Mouse (Mus musculus): Measurements from ENCODE around the gene Cldn14. TPM values are rescaled to one million over a fixed set of nuclear protein-coding genes. Genes with fewer than 3 reads are reported as not detected.

The Cldn14 gene
- total RNA-seq, 2 experiments from 2014 or later: not detected

DNA sequence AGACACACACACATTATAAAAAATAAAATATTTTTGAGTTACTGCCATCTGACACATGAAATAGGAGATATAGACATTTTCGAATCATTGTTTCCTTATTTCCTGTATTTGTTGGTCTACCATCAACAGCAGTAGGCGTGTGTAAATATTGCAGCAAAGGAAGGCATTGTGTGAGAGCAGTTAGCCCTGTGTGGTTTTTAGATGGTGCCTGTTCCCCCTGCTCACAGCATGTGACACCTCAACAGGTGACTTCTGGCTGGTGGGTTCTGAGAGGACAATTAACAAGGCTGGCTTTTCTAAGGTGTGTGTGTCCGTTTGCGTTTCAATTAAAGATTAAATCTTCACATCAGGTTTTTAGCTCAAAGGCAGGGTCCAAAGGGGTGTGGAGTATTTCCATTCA, 48.1 kb downstream of the Cldn14 start:
- intact Hi-C loops (cut with DNase I): no loop called here

GRCm38 (mm10) chr16:93957402-93957801, 51.2 kb downstream of the Cldn14 start:
- DNase-seq: no peak
- intact Hi-C loops (cut with DNase I): no loop called here

More for the DNA sequence above, 48.1 kb downstream of the Cldn14 start:
- no peak for DNase-seq

DNA sequence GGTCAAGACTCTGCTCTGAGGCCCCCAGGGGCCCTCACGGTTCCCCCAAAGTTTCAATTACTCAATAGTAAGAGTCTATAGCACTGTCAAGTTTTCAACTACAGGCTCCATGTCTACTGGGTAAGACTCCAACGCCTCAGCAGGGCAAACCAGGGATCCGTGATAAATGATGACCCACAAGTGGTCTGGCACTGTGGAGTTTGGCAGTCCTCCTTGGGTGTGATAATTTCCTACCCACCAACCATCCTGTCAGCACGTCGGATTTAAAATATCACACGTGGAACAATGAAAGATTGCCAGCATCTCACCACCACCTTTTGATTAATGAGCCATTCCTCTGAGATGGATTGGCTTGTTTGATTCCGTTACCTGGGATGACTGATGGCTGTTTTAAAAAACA, 51.7 kb downstream of the Cldn14 start:
- no peak for DNase-seq
- intact Hi-C loops (cut with DNase I): no loop called here

DNA sequence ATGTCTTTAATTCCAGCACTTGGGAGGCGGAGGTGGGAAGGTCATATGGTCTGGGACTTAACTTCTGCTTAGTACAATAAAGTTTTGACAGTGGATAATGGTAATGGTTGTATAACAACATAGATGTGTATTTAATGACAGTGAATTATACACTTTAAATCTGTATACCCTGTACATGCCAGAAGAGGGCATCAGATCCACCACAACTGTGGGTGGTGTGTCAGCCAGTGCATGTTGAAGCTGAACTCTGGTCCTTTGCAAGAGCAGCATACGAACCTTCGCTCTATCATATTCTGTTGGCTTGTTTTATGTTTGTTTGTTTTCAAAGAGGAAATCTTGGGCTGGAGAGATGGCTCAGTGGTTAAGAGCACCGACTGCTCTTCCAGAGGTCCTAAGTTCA, 61.2 kb downstream of the Cldn14 start:
- intact Hi-C loops (cut with DNase I): no loop called here
- no peak for DNase-seq

GRCm38 (mm10) chr16:93944301-93944700, 64.3 kb downstream of the Cldn14 start:
- intact Hi-C loops (cut with DNase I): no loop called here
- no peak for DNase-seq

GRCm38 (mm10) chr16:93942796-93943502, 65.7 kb downstream of the Cldn14 start:
- no peak for DNase-seq
- intact Hi-C loops (cut with DNase I): no loop called here

DNA sequence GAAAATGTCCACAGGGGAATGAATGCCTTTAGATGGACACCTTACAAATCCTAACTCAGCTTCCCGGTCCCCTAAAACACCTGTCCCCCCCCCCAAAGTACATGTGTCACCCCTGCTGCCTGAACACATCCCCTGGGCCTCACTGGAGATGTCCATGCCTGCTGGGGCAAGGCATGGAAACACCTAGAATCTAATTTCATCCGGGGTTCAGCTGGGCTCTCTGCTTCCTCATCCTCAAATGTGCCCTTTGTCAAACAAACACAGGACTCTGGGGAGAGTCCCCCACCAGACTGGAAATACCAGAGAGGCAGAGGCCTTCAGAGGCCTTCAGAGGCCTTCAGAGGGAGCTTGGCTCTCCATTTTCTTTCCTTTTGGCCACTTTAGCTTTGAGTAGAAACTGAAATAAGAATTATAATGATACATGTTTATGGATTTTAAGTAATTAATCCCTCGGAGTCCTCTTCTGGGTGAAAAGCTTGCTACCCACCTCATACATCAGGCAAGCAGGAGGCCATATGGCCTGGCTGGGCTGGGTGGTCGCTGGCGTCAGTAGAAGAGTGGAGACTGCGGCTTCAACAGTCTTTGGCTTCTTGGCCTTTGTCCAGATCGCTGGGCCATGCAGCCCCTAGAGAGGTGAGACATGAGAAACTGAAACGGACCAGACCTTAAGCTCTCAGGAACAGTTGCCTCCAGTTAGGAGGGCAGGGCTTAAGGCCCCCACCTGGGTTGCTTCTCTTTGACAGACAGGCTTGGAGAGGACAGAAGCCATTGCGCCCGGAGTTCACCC, 66.7 kb downstream of the Cldn14 start:
- intact Hi-C loops (cut with DNase I): no loop called here

GRCm38 (mm10) chr16:93939961-93940360, 68.7 kb downstream of the Cldn14 start:
- intact Hi-C loops (cut with DNase I): loop anchor here (2.0 to 10.0 kb wide), 2 partner anchors 37 to 395 kb away; no protein-coding TSS in a partner anchor
- no peak for DNase-seq

More for the DNA sequence above, 66.7 kb downstream of the Cldn14 start:
- DNase-seq: no peak

DNA sequence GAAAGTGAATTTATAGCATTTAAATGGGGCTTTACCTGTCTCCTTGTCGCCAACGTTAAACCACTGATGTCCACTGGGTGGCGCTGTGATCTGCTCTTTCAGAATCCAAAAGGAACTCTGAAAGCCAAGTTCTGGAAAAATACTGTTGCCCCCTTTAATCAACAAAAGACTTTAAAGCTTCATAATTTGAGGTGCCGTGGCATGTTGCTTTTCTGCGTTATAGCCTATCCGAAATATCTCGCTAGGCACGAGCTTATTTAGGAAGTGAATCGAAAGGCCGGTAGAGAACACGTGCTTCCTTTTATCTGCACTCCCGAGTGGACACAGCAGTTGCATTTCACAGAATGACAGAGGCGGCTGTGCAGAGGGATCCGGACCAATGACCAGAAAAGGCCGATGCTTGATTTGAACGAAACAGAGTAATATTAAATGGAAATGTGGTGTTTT, 70.2 kb downstream of the Cldn14 start:
- DNase-seq: peak; percentile 61 to 78
- intact Hi-C loops (cut with DNase I): loop anchor here (1.0 to 10.0 kb wide), 3 partner anchors 38 to 396 kb away; no protein-coding TSS in a partner anchor

DNA sequence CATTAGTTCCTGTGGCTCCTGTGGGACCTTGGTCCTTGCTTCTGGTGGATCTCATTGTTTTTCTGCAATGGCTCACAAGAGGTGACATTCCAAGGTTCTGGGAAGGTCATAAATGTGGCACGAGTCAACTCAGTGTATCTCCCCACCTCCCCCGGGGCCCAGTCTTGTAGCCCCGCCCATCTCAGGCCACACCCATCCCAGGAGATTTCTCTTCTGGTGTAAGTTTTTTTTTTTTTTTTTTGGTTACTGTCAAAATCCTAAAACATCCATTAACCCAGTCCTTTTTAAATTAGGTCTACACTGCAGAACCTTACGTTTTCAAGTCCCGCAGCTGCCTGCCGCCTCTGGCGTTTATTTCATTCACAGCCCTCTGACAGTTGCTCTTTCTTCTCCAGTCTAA, 73.6 kb downstream of the Cldn14 start:
- no peak for DNase-seq
- intact Hi-C loops (cut with DNase I): loop anchor here (10.0 kb wide), 1 partner anchor 400 kb away; no protein-coding TSS in a partner anchor

DNA sequence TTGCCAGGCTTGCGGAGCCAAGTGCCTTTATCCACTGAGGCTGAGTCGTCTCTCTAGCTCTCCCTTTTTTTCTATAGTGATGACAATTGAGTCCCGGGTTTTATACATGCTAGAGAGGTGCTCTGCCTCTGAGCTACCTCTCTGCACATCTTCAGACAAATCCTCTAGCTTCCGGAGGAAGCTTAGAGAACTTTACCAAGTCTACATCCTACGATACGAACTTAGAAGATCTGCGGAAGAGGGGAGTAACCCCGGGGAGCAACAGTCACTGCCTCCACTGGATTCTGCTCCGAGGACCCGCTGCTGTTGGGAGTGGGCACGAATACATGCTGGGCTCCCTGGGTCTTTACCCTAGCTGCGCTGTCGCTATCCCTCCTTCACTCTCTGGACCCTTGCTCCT, 74.0 kb downstream of the Cldn14 start:
- intact Hi-C loops (cut with DNase I): loop anchor here (10.0 kb wide), 1 partner anchor 400 kb away; no protein-coding TSS in a partner anchor
- DNase-seq: no peak

DNA sequence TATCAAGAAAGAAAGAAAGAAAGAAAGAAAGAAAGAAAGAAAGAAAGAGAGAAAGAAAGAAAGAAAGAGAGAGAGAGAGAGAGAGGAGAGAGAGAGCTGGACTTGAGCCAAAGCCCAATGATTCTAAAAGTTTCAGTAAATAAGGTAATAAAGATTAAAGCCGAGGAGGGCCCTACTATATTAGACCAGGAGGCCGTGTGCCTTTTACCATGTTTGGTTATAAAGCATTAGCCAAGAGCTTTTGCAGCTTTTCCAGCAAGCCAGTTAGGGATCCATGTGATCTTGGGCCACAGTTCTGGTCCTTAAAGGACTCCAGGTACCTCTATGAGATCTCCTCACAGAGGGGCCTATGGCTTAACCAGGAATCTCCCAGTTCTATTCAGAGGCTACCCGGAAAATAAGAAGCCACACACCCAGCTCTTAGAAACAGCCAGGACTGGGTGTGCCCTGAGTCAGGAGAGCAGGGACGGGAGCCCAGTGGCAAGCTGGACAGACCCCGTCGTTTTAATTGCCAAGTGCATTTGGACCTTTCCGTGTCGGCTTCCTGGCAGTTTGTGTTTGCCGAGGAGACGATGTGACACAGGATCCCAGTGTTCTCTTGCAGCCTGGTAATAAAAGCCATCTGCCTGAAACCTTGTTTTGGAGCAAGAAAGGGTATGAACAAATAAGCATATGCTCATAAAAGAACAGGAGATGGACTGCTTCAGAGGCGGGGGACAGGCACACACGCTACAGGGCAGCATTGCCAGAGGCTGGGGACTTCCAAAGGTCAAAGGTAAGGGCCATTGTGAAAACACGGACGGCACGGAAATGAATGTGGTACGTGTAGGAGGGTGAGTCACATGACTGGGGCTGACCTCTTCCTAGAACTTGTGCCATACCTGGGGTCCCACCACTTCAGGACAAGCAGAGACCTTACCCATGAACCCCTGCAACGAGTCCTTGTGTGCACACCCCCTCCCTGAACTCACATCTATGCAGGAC, 76.2 kb downstream of the Cldn14 start:
- DNase-seq: no peak
- intact Hi-C loops (cut with DNase I): loop anchor here (10.0 kb wide), 1 partner anchor 402 kb away; no protein-coding TSS in a partner anchor

- intact Hi-C loops (cut with DNase I): loop anchor here (10.0 kb wide), 1 partner anchor 405 kb away; no protein-coding TSS in a partner anchor
- DNase-seq: no peak
These were observed 79.1 kb downstream of the Cldn14 start for GRCm38 (mm10) chr16:93929370-93930032.

- intact Hi-C loops (cut with DNase I): no loop called here
These were observed 82.9 kb downstream of the Cldn14 start for GRCm38 (mm10) chr16:93925684-93926247.

DNA sequence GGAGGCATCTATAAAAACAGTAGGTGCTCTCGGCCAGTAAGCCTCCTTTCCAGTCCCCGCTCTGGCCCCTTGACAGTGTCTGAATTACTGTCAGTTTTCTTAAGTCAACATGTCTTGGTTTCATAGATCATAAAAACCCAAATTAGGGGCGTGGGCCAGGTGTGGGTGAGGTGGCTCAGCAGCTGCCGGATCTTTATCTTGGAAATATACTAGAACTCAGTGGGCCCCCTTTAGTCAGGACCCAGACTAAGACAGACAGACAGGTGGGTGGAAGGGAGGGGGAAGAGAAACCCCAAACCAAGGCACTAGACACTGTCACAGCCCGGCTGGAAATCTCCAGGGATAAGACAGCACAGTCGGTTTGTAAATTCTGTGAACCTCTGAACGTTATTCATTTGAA, 84.8 kb downstream of the Cldn14 start:
- intact Hi-C loops (cut with DNase I): no loop called here
- no peak for DNase-seq

More at GRCm38 (mm10) chr16:93925684-93926247, 82.9 kb downstream of the Cldn14 start:
- DNase-seq: no peak

- intact Hi-C loops (cut with DNase I): no loop called here
- no peak for DNase-seq
These were observed 85.7 kb downstream of the Cldn14 start for GRCm38 (mm10) chr16:93922835-93923389.

GRCm38 (mm10) chr16:93920673-93921072, 88.0 kb downstream of the Cldn14 start:
- intact Hi-C loops (cut with DNase I): no loop called here
- DNase-seq: no peak

GRCm38 (mm10) chr16:93919189-93919588, 89.4 kb downstream of the Cldn14 start:
- intact Hi-C loops (cut with DNase I): no loop called here
- no peak for DNase-seq

- no peak for DNase-seq
- intact Hi-C loops (cut with DNase I): no loop called here
These were observed 90.0 kb downstream of the Cldn14 start for GRCm38 (mm10) chr16:93918679-93919060.

All from heart, postnatal 36 days (tissue).